Mouse (Mus musculus): ENCODE data around the gene Chrdl2.

DNA sequence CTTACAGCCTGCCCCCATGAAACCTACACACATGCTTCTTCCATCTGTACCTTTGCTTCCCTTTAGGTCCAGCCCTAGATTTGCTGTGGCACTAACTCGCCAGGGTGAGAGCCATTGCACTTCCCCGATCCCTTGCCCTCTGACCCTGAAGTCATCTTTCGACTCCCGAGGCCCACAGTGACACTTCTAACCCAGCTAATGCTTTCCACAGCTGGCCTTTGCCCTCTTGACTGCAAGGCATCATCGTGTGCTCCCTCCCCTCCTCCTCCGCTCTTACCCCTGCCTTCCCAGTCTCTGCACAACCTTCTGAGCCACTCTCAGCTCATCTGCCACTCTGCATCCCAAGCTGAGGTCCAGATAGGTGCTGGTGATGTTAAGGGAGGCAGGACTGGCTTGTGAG, 6.5 kb downstream of the Chrdl2 start:
- TF ChIP-seq HCFC1 (IDR thresholded peaks at IDR 0.05; ENCODE audit: borderline replicate concordance, insufficient read depth, low read length): no peak
- no peak for TF ChIP-seq CHD2 (IDR thresholded peaks at IDR 0.05; ENCODE audit: low read depth, low read length)
- TF ChIP-seq ZNF384 (IDR thresholded peaks at IDR 0.05; ENCODE audit: low read depth, low read length): no peak
- no peak for TF ChIP-seq ZC3H11A (IDR thresholded peaks at IDR 0.05; ENCODE audit: borderline replicate concordance, low read depth, low read length)
- TF ChIP-seq MAFK (IDR thresholded peaks at IDR 0.05; ENCODE audit: insufficient read depth, low read depth, low read length): no peak

All from ES-E14 (cell line).